Mouse (Mus musculus): Measurements from ENCODE around the gene Chuk. TPM values are rescaled to one million over a fixed set of nuclear protein-coding genes. Genes with fewer than 3 reads are reported as not detected.

The Chuk gene
- polyA plus RNA-seq, 1 experiment from 2014 or later, result 56.6 TPM

- Histone ChIP-seq H3K9ac (replicated peaks) (no peak overlapping the region), H3K4me3 (replicated peaks) (no peak overlapping the region), H3K27me3 (no peaks in the 10 kb centered on the region), H3K4me2 (no peak overlapping the region), H3K36me3 (peaks cover 51% of the 10 kb centered on the region), H3K9me3 (no peaks in the 10 kb centered on the region), H3K27ac (no peak overlapping the region), H3K4me1 (replicated peaks) (no peaks in the 10 kb centered on the region)
- WGBS, result 84% methylated on average over 5 of the region's 5 CpGs
- ATAC-seq (ENCODE audit: insufficient number of reproducible peaks, insufficient read depth, low FRiP score, low TSS enrichment, low read depth), result no peak
These were observed 65.2 kb downstream of the Chuk start for GRCm38 (mm10) chr19:44042121-44042520.

DNA sequence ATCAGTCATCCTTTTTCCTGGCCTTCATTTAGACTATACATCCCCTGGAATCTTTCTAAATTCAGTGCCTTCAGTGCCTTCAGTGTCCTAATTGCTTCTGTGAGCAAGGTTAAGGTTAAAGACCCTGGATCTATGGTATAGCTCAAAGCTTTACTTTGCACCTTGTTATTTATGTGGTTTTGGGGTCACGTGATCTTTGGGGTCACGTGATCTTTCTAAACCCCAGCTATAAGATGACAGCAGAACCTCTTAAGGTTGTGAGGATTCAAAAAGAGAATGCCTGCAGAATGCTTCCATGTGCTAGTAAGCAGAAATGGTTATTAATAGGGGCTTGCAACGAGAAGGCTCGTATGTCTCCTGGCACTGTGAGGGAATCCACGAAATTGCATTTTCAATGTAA lies 73.9 kb downstream of the Chuk start:
- ATAC-seq (ENCODE audit: insufficient number of reproducible peaks, insufficient read depth, low FRiP score, low TSS enrichment, low read depth), result no peak
- 92% methylated on average over 5 of the region's 5 CpGs for WGBS
- Histone ChIP-seq H3K4me3 (replicated peaks) (no peak overlapping the region), H3K27me3 (no peaks in the 10 kb centered on the region), H3K9me3 (no peaks in the 10 kb centered on the region), H3K36me3 (peaks cover 37% of the 10 kb centered on the region), H3K27ac (no peak overlapping the region), H3K4me2 (no peak overlapping the region), H3K9ac (replicated peaks) (no peak overlapping the region), H3K4me1 (replicated peaks) (no peaks in the 10 kb centered on the region)

GRCm38 (mm10) chr19:44032046-44032744 lies 75.1 kb downstream of the Chuk start:
- Histone ChIP-seq H3K4me2 (no peak overlapping the region), H3K9me3 (no peaks in the 10 kb centered on the region), H3K27me3 (no peaks in the 10 kb centered on the region), H3K4me3 (replicated peaks) (no peak overlapping the region), H3K9ac (replicated peaks) (no peak overlapping the region), H3K36me3 (peaks cover 29% of the 10 kb centered on the region), H3K27ac (no peak overlapping the region), H3K4me1 (replicated peaks) (no peaks in the 10 kb centered on the region)
- WGBS, result 87% methylated on average over 11 of the region's 11 CpGs
- no peak for ATAC-seq (ENCODE audit: insufficient number of reproducible peaks, insufficient read depth, low FRiP score, low TSS enrichment, low read depth)

DNA sequence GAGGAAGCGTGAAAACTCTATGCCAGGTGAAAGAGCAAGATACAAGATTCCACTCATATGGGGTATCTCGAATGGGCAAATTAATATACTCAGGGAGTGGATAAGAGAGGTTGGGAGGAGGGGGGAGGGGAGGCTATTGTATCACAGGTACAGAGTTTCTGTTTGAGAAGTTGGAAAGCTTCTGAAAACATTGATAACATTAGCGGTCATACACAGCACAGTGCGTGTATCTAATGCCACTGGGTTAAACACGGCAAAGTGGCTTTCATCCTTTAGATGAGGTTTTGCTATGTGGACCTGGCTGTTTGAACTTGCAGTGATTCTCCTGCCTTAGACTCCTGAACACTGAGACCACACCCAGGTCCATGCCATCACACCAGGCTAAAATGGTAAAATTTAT lies 77.3 kb downstream of the Chuk start:
- Histone ChIP-seq H3K27ac (no peak overlapping the region), H3K9ac (replicated peaks) (no peak overlapping the region), H3K36me3 (peaks cover 8% of the 10 kb centered on the region; the same call in 1 of the 2 replicates), H3K4me3 (replicated peaks) (no peak overlapping the region), H3K27me3 (no peaks in the 10 kb centered on the region), H3K4me2 (no peak overlapping the region), H3K4me1 (replicated peaks) (no peaks in the 10 kb centered on the region), H3K9me3 (no peaks in the 10 kb centered on the region)
- no peak for ATAC-seq (ENCODE audit: insufficient number of reproducible peaks, insufficient read depth, low FRiP score, low TSS enrichment, low read depth)
- WGBS, result 92% methylated on average over 5 of the region's 5 CpGs

- Histone ChIP-seq H3K36me3 (peaks cover 3% of the 10 kb centered on the region; the same call in 1 of the 2 replicates), H3K27ac (no peak within 1 kb of the TSS), H3K9me3 (no peaks in the 10 kb centered on the region), H3K27me3 (no peaks in the 10 kb centered on the region), H3K9ac (replicated peaks) (no peak within 1 kb of the TSS), H3K4me3 (replicated peaks) (no peak within 1 kb of the TSS), H3K4me2 (no peak within 1 kb of the TSS), H3K4me1 (replicated peaks) (no peaks in the 10 kb centered on the region)
- no peak for ATAC-seq (ENCODE audit: insufficient number of reproducible peaks, insufficient read depth, low FRiP score, low TSS enrichment, low read depth)
- WGBS, result 72% methylated on average over 7 of the region's 8 CpGs
These were observed 78.3 kb downstream of the Chuk start, which contains the start of gene Cyp2c23 for GRCm38 (mm10) chr19:44028972-44029371. Gene Cyp2c23, minus strand, starts transcription at chr19:44029208.

DNA sequence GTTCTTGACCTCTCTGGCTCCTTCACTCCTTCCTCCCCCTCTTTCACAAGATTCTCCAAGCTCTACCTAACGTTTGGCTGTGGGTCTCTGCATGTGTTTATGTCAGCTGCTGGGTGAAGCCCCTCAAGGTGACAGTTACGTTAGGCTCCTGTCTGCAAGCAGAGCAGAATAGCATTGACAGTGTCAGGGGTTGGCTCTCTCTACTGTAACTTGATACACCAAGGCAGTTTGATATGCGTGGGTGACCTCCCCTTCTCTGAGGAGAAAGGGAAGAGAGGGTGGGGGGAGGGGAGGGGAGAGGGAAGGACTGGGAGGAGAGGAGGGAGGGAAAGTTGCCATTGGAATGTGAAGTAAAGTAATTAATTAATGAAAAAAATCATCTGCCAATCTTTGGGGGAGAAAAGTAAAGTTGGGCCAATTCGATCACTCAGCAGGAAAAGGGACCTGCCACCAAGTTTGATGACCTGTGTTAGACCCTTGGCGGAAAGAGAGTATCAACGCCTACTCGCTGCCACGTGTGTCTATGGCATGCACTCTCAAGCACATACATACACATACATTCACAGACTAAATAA lies 80.2 kb downstream of the Chuk start:
- 63% methylated on average over 8 of the region's 8 CpGs for WGBS

DNA sequence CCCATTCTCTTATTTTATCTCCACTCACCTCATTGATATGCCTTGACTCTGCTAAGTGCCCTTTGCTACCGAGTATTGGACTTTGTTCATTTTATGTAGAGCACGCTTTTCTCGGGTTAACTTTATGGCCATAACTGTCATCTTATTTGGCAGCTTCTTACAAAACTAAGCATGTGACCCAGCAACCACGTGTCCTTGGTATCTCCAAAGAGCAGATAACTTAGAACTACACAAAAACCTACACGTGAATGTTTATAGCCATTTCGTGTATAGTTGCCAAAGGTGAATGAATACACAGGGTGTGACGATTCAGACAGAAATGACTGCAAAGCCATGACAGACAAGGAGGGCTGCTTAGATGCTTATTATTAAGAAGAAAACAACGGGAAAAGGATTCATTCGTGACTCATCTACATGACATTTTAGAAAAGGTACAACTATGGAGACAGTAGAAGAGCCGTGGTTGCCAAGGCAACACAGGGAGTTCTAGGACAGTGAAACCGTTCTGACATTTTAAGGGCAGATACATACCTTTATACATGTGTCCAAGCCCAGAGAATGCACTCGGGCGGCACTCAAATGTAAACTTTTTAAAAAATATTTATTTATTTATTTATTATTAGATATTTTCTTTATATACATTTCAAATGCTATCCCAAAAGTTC lies 82.2 kb downstream of the Chuk start:
- no peak overlapping the region for H3K4me3 ChIP-seq (replicated peaks)
- H3K9ac ChIP-seq (replicated peaks), result no peak overlapping the region
- H3K36me3 ChIP-seq, result no peaks in the 10 kb centered on the region
- 89% methylated on average over 13 of the region's 13 CpGs for WGBS
- no peaks in the 10 kb centered on the region for H3K27me3 ChIP-seq
- no peak overlapping the region for H3K27ac ChIP-seq
- no peak for ATAC-seq (ENCODE audit: insufficient number of reproducible peaks, insufficient read depth, low FRiP score, low TSS enrichment, low read depth)
- H3K4me1 ChIP-seq (replicated peaks), result no peaks in the 10 kb centered on the region
- H3K9me3 ChIP-seq, result no peaks in the 10 kb centered on the region
- no peak overlapping the region for H3K4me2 ChIP-seq

More for the DNA sequence above, 80.2 kb downstream of the Chuk start:
- no peaks in the 10 kb centered on the region for H3K4me1 ChIP-seq (replicated peaks)
- no peak overlapping the region for H3K27ac ChIP-seq
- no peak for ATAC-seq (ENCODE audit: insufficient number of reproducible peaks, insufficient read depth, low FRiP score, low TSS enrichment, low read depth)
- H3K9ac ChIP-seq (replicated peaks), result no peak overlapping the region
- no peaks in the 10 kb centered on the region for H3K36me3 ChIP-seq
- H3K27me3 ChIP-seq, result no peaks in the 10 kb centered on the region
- H3K4me2 ChIP-seq, result no peak overlapping the region
- no peaks in the 10 kb centered on the region for H3K9me3 ChIP-seq
- H3K4me3 ChIP-seq (replicated peaks), result no peak overlapping the region

Other genes with a start within 250 kb of the Chuk start
- gene Dnmbp, start 167.3 kb downstream of the Chuk start, polyA plus RNA-seq (2016; fragmentation: Nextera tagmentation; extraction: Ambion mirVana), result 28.7 and 29.3 TPM in 2 replicates
- 0.15 TPM in 1 of 2 replicates, not detected in the other for gene Cpn1, start 120.9 kb downstream of the Chuk start, polyA plus RNA-seq (2016; fragmentation: Nextera tagmentation; extraction: Ambion mirVana)
- 0.14 and 0.31 TPM in 2 replicates for gene Cyp2c23, start 78.3 kb downstream of the Chuk start, polyA plus RNA-seq (2016; fragmentation: Nextera tagmentation; extraction: Ambion mirVana)
- 29.5 and 31.7 TPM in 2 replicates for gene Erlin1, start 37.7 kb downstream of the Chuk start, polyA plus RNA-seq (2016; fragmentation: Nextera tagmentation; extraction: Ambion mirVana)
- 38.3 and 39.0 TPM in 2 replicates for gene Cwf19l1, start 28.4 kb upstream of the Chuk start, polyA plus RNA-seq (2016; fragmentation: Nextera tagmentation; extraction: Ambion mirVana)
- gene Bloc1s2, start 39.0 kb upstream of the Chuk start, polyA plus RNA-seq (2016; fragmentation: Nextera tagmentation; extraction: Ambion mirVana), result 105 and 108 TPM in 2 replicates
- 0.08 TPM in 1 of 2 replicates, not detected in the other for gene Pkd2l1, start 85.0 kb upstream of the Chuk start, polyA plus RNA-seq (2016; fragmentation: Nextera tagmentation; extraction: Ambion mirVana)
- gene Scd3, start 95.8 kb upstream of the Chuk start, polyA plus RNA-seq (2016; fragmentation: Nextera tagmentation; extraction: Ambion mirVana), result not detected in 2 replicates
- gene Scd2, start 186.2 kb upstream of the Chuk start, polyA plus RNA-seq (2016; fragmentation: Nextera tagmentation; extraction: Ambion mirVana), result 304 and 317 TPM in 2 replicates
- 0.06 TPM in 1 of 2 replicates, not detected in the other for gene Scd4, start 225.6 kb upstream of the Chuk start, polyA plus RNA-seq (2016; fragmentation: Nextera tagmentation; extraction: Ambion mirVana)

Data from limb, embryonic 12.5 days (tissue).